Comparison of ENCODE assay signal across 31 mouse cellular contexts in genomic region chr14:46627690-46628089, GRCm38 (mm10).
"Had no signal": no experiment of that assay in that cellular context is flagged by ENCODE, and none has a peak within 500 bp of the region (broad histone marks: within the 10 kb centered on the region; RNA-seq: fewer than 3 reads in every experiment).

No protein-coding gene starts in this region.

- DNase-seq: left cerebral cortex, postnatal 4 days; liver; liver, embryonic 13.5 days; liver, postnatal 0 days; lung, adult 18-20 months; lung, adult 2 months; lung, embryonic 14.5 days; lung, postnatal 10 days; lung, postnatal 14 days; lung, postnatal 36 days; lung, postnatal 4 days; midbrain, embryonic 14.5 days had no signal

- H3K4me3 ChIP-seq: limb, embryonic 12.5 days; limb, embryonic 13.5 days; limb, embryonic 15.5 days; liver, embryonic 12.5 days; liver, embryonic 13.5 days; liver, embryonic 15.5 days; lung, embryonic 15.5 days; megakaryocyte, embryonic 14.5 days; midbrain, embryonic 10.5 days; midbrain, embryonic 12.5 days; midbrain, embryonic 13.5 days; midbrain, embryonic 15.5 days; myocyte; neural tube, embryonic 12.5 days had no signal

- H3K9me3 ChIP-seq: limb, embryonic 12.5 days; limb, embryonic 13.5 days; limb, embryonic 15.5 days; liver, embryonic 12.5 days; liver, embryonic 13.5 days; liver, embryonic 15.5 days; lung, embryonic 15.5 days; megakaryocyte, embryonic 14.5 days; midbrain, embryonic 10.5 days; midbrain, embryonic 12.5 days; midbrain, embryonic 13.5 days; midbrain, embryonic 15.5 days; neural tube, embryonic 12.5 days had no signal

- H3K27ac ChIP-seq: limb, embryonic 12.5 days; limb, embryonic 13.5 days; limb, embryonic 15.5 days; liver, embryonic 12.5 days; liver, embryonic 13.5 days; liver, embryonic 14.5 days; liver, embryonic 15.5 days; lung, embryonic 15.5 days; macrophage; midbrain, embryonic 10.5 days; midbrain, embryonic 12.5 days; midbrain, embryonic 13.5 days; midbrain, embryonic 15.5 days; neural tube, embryonic 12.5 days had no signal

- H3K36me3 ChIP-seq: limb, embryonic 12.5 days; limb, embryonic 13.5 days; limb, embryonic 15.5 days; liver, embryonic 12.5 days; liver, embryonic 13.5 days; liver, embryonic 15.5 days; lung, embryonic 15.5 days; midbrain, embryonic 10.5 days; midbrain, embryonic 12.5 days; midbrain, embryonic 13.5 days; midbrain, embryonic 15.5 days; neural tube, embryonic 12.5 days had no signal

- ATAC-seq: liver, embryonic 12.5 days; liver, postnatal 0 days; lung, postnatal 0 days; midbrain, embryonic 13.5 days; midbrain, embryonic 15.5 days; midbrain, embryonic 16.5 days had no signal

- H3K4me1 ChIP-seq: megakaryocyte, embryonic 14.5 days; midbrain, embryonic 10.5 days; midbrain, embryonic 12.5 days; midbrain, embryonic 13.5 days; midbrain, embryonic 15.5 days; neural tube, embryonic 12.5 days had no signal

- H3K9ac ChIP-seq: limb, embryonic 12.5 days; limb, embryonic 13.5 days; limb, embryonic 15.5 days; liver, embryonic 12.5 days; liver, embryonic 13.5 days; liver, embryonic 14.5 days; liver, embryonic 15.5 days; liver, postnatal 0 days; lung, embryonic 14.5 days; lung, embryonic 15.5 days; midbrain, embryonic 12.5 days; midbrain, embryonic 13.5 days; midbrain, embryonic 15.5 days; neural tube, embryonic 12.5 days had no signal

- H3K4me2 ChIP-seq: limb, embryonic 12.5 days; limb, embryonic 13.5 days; limb, embryonic 15.5 days; liver, embryonic 11.5 days; liver, embryonic 12.5 days; liver, embryonic 13.5 days; liver, embryonic 15.5 days; lung, embryonic 14.5 days; lung, embryonic 15.5 days; midbrain, embryonic 11.5 days; midbrain, embryonic 12.5 days; midbrain, embryonic 13.5 days; midbrain, embryonic 15.5 days; neural tube, embryonic 12.5 days had no signal

- H3K27me3 ChIP-seq: limb, embryonic 12.5 days; limb, embryonic 13.5 days; limb, embryonic 15.5 days; liver, embryonic 12.5 days; liver, embryonic 13.5 days; liver, embryonic 15.5 days; lung, embryonic 15.5 days; megakaryocyte, embryonic 14.5 days; midbrain, embryonic 12.5 days; midbrain, embryonic 13.5 days; midbrain, embryonic 15.5 days; neural tube, embryonic 12.5 days had no signal
